Mouse (Mus musculus): ENCODE results near the gene Haus8. TPM values are rescaled to one million over a fixed set of nuclear protein-coding genes. Genes with fewer than 3 reads are reported as not detected.
"Not testable (repeated sequence)": the region's sequence is repeated elsewhere in the genome, so short reads cannot be mapped to it uniquely, and the experiment has no call there.

The Haus8 gene
- polyA plus RNA-seq, 1 experiment: 77.6 TPM

DNA sequence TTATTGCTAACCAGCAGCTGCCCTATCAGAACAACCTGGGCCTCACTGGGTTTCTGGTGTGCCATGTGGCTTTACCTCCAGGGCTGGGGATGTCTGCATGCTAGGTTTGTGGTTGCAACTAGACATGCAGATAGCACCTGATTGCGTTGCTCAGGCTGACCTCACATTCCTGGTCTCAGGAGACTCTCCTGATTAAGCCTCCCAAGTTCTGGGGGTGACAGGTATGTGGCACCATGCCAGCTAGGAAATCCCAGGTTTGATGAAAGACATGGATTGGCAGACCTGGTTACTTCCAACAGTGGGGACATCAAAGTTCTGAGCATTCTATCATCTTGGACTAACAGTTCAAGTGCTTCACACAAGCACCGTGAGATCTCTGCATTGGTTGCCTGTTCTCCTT is 5.0 kb downstream of the Haus8 start:
- Histone ChIP-seq H3K27ac (ENCODE audit: insufficient read depth, low read depth, low read length) (no peak overlapping the region), H3K4me1 (ENCODE audit: control insufficient read depth, insufficient read depth, low read length) (peaks cover 9% of the 10 kb centered on the region), H3K4me3 (ENCODE audit: insufficient read depth, low read length) (no peak overlapping the region)
- TF ChIP-seq CTCF (IDR thresholded peaks at IDR 0.05; ENCODE audit: low read depth, low read length) (no peak), POLR2A (IDR thresholded peaks at IDR 0.05; ENCODE audit: borderline replicate concordance, low read depth, low read length) (no peak)

DNA sequence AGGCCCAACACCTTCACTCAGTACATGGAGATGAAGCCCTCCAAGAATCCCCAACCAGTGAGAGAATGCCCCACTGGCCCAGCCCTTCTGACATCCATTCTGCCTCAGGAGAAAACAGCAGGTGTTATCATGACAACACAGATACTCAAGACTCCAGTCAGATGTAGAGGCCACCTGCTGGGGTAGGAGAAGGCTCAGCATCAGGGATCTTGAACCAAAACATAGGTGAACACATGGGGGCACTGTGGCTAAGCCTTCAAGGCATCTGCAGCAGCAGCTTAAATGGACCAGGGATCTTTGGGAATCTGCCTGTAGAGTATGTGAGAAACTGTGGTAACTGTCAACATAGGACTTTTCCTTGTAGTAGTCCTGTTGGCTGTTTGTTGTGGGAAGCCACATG is 11.5 kb downstream of the Haus8 start:
- TF ChIP-seq CTCF (IDR thresholded peaks at IDR 0.05; ENCODE audit: low read depth, low read length) (no peak), POLR2A (IDR thresholded peaks at IDR 0.05; ENCODE audit: borderline replicate concordance, low read depth, low read length) (no peak)
- Histone ChIP-seq H3K4me3 (ENCODE audit: insufficient read depth, low read length) (no peak overlapping the region), H3K27ac (ENCODE audit: insufficient read depth, low read depth, low read length) (no peak overlapping the region), H3K4me1 (ENCODE audit: control insufficient read depth, insufficient read depth, low read length) (no peaks in the 10 kb centered on the region)

DNA sequence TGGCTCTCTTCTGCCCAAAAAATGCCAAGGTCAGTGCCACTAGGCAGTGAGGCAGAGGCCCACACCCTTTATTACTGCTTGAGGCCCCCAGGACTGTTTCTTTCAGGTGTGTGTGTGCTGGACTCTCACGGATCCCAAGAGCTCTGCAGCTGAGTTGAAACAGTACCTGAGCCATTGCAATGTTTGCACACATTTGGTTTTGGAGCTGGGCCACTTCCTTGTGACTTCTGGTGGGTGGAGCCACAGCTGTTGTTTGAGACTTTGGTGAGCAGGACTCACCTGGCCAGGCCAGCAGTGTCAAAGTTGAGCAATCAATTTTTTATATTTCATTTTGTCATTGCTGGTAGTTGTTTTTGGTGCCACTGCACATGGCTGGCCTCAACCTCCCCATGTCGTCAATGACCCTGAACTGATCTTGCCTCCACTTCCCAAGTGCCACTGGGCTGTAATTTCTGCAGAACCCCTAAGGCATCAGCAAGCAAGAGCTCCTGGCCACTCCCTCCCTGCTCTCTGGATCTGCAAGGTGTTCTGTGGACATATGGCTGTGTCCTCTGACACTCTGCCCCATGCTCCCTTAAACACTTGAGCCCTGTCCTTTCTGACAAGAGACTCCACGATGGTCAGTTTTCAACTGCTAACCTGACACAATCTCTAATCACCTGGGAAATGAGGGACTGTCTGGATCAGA is 16.0 kb downstream of the Haus8 start:
- no peaks in the 10 kb centered on the region for H3K4me1 ChIP-seq (ENCODE audit: control insufficient read depth, insufficient read depth, low read length)
- H3K27ac ChIP-seq (ENCODE audit: insufficient read depth, low read depth, low read length): no peak overlapping the region
- no peak overlapping the region for H3K4me3 ChIP-seq (ENCODE audit: insufficient read depth, low read length)
- no peak for TF ChIP-seq POLR2A (IDR thresholded peaks at IDR 0.05; ENCODE audit: borderline replicate concordance, low read depth, low read length)
- no peak for TF ChIP-seq CTCF (IDR thresholded peaks at IDR 0.05; ENCODE audit: low read depth, low read length)

DNA sequence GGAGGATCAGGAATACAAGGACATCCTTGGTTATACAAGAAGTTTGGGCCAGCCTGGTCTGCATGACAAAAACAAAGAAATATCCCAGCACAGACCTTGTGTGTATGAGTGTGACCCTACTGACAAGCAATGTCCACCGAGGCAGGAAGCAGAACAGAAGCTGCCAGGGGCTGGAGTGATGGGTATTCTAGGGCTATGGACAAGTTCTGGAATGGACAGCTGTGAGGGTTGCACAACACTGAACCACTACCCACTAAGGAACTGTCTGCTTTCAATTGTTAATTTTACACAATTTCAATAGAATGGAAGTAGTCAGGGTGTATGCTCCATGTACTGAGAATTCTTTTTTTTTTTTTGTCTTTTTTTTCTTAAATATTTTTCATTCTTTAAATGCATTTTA is 24.5 kb downstream of the Haus8 start:
- Histone ChIP-seq H3K4me3 (ENCODE audit: insufficient read depth, low read length) (no peak overlapping the region), H3K4me1 (ENCODE audit: control insufficient read depth, insufficient read depth, low read length) (no peaks in the 10 kb centered on the region), H3K27ac (ENCODE audit: insufficient read depth, low read depth, low read length) (no peak overlapping the region)
- TF ChIP-seq POLR2A (IDR thresholded peaks at IDR 0.05; ENCODE audit: borderline replicate concordance, low read depth, low read length) (no peak), CTCF (IDR thresholded peaks at IDR 0.05; ENCODE audit: low read depth, low read length) (no peak)

DNA sequence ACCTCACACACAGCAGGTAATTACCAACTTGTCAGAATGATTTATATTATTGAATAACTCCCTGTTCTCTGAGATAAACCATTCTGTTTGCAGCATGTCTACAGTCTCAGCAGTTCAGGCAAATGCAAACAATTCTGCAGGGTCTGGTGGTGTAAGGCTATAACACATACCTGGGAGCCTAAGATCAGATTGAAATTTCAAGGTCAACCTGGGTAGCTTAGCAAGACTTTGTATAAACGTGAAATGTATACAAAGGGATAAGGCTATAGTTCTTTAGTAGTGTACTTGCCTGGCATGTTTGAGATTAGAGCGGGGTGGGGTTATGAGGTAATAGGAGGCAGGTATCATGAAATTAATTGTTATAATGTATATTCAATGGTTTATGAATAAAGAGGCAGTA is 30.0 kb downstream of the Haus8 start:
- H3K27ac ChIP-seq (ENCODE audit: insufficient read depth, low read depth, low read length): no peak overlapping the region
- H3K4me3 ChIP-seq (ENCODE audit: insufficient read depth, low read length): no peak overlapping the region
- TF ChIP-seq CTCF (IDR thresholded peaks at IDR 0.05; ENCODE audit: low read depth, low read length) (no peak), POLR2A (IDR thresholded peaks at IDR 0.05; ENCODE audit: borderline replicate concordance, low read depth, low read length) (no peak)
- H3K4me1 ChIP-seq (ENCODE audit: control insufficient read depth, insufficient read depth, low read length): no peaks in the 10 kb centered on the region

DNA sequence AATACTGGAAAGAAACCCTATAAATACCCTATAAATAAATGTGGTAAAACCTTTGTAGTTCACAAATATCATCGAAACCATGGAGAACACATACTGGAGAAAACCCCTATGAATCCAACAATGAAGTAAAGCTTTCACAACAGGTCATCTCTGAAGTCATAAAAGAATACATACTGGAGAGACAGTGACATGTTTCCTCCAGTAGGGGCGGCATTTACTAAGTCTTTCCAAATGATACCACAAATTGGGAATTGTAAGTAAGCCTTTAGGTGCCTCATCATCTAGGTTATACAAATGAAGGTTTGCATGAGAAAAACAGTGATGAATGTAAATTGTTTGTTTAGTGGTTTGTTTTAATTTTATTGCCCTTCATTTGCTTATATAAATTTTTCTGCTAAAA is 48.2 kb downstream of the Haus8 start:
- Histone ChIP-seq H3K4me3 (ENCODE audit: insufficient read depth, low read length) (no peak overlapping the region), H3K27ac (ENCODE audit: insufficient read depth, low read depth, low read length) (no peak overlapping the region), H3K4me1 (ENCODE audit: control insufficient read depth, insufficient read depth, low read length) (no peaks in the 10 kb centered on the region)
- no peak for TF ChIP-seq CTCF (IDR thresholded peaks at IDR 0.05; ENCODE audit: low read depth, low read length)
- no peak for TF ChIP-seq POLR2A (IDR thresholded peaks at IDR 0.05; ENCODE audit: borderline replicate concordance, low read depth, low read length)

DNA sequence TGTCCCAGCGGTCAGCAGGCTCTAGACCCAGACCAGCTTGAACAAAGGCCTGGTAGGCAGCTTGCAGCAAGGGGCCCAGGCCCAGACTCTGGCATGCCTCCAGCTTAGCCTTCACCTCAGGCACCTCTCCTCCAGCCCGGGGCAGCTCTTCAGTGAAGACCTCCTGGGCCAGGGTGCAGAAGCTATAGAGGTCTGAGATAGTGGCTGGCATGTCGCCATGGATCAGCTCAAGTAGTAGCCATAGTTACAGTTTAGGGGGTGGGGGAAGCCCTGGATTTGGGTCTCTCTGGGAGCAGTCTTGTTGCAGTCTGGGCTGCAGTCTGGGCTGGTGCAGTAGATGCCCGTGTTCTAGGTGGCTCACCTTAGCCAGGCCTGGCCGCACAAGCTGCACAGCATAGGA is 58.5 kb downstream of the Haus8 start:
- H3K4me1 ChIP-seq (ENCODE audit: control insufficient read depth, insufficient read depth, low read length); H3K4me3 ChIP-seq (ENCODE audit: insufficient read depth, low read length); H3K27ac ChIP-seq (ENCODE audit: insufficient read depth, low read depth, low read length): not testable (repeated sequence)

DNA sequence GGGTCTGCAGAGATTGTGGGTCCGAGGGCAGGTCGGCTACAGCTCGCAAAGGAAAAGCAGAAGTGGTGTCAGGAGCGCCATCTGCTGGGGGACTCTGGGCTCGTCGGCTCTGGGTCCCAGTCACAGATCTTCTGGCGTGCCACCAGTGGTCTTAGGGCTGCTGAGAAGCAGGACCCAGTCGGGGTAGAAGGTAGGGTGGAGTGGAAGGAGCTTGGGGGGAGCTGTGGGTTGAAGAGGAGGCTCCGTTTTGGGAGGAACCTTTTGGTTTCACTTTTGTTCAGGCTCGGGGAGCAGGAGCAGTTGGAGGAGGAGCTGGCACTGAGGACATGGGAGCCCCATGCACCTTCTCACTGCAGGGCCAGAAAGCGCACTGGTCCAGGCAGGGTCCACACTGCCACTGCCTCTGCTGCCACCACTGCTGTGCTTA is 67.2 kb downstream of the Haus8 start:
- not testable (repeated sequence) for H3K4me1 ChIP-seq (ENCODE audit: control insufficient read depth, insufficient read depth, low read length)
- peak overlapping the region; percentile 70 for H3K4me3 ChIP-seq (ENCODE audit: insufficient read depth, low read length)

More for the DNA sequence above, 67.2 kb downstream of the Haus8 start:
- H3K27ac ChIP-seq (ENCODE audit: insufficient read depth, low read depth, low read length): not testable (repeated sequence)

Other genes with a start within 250 kb of the Haus8 start
- 94.0 and 107 TPM in 2 replicates for gene Myo9b, start 220 bp downstream of the Haus8 start, polyA plus RNA-seq (2012; ENCODE audit: insufficient read depth, insufficient read length, missing spikeins)
- 131 and 149 TPM in 2 replicates for gene Use1, start 93.9 kb upstream of the Haus8 start, polyA plus RNA-seq (2012; ENCODE audit: insufficient read depth, insufficient read length, missing spikeins)
- 18.5 and 23.5 TPM in 2 replicates for gene Ocel1, start 98.4 kb upstream of the Haus8 start, polyA plus RNA-seq (2012; ENCODE audit: insufficient read depth, insufficient read length, missing spikeins)
- gene Nr2f6, start 109.0 kb upstream of the Haus8 start, polyA plus RNA-seq (2012; ENCODE audit: insufficient read depth, insufficient read length, missing spikeins): 20.2 and 23.9 TPM in 2 replicates
- gene Ushbp1, start 122.9 kb upstream of the Haus8 start, polyA plus RNA-seq (2012; ENCODE audit: insufficient read depth, insufficient read length, missing spikeins): 0.21 TPM in 1 of 2 replicates, not detected in the other
- 75.8 and 89.1 TPM in 2 replicates for gene Babam1, start 123.9 kb upstream of the Haus8 start, polyA plus RNA-seq (2012; ENCODE audit: insufficient read depth, insufficient read length, missing spikeins)
- 9.8 and 14.0 TPM in 2 replicates for gene Ankle1, start 133.1 kb upstream of the Haus8 start, polyA plus RNA-seq (2012; ENCODE audit: insufficient read depth, insufficient read length, missing spikeins)
- gene Abhd8, start 190.7 kb upstream of the Haus8 start, polyA plus RNA-seq (2012; ENCODE audit: insufficient read depth, insufficient read length, missing spikeins): 12.0 and 13.3 TPM in 2 replicates
- gene Mrpl34, start 192.0 kb upstream of the Haus8 start, polyA plus RNA-seq (2012; ENCODE audit: insufficient read depth, insufficient read length, missing spikeins): 59.5 and 62.9 TPM in 2 replicates
- gene Dda1, start 196.3 kb upstream of the Haus8 start, polyA plus RNA-seq (2012; ENCODE audit: insufficient read depth, insufficient read length, missing spikeins): 42.3 and 45.5 TPM in 2 replicates
- gene Ano8, start 213.0 kb upstream of the Haus8 start, polyA plus RNA-seq (2012; ENCODE audit: insufficient read depth, insufficient read length, missing spikeins): 10.0 and 10.2 TPM in 2 replicates
- 11.0 and 11.1 TPM in 2 replicates for gene Gtpbp3, start 215.2 kb upstream of the Haus8 start, polyA plus RNA-seq (2012; ENCODE audit: insufficient read depth, insufficient read length, missing spikeins)
- gene Plvap, start 238.8 kb upstream of the Haus8 start, polyA plus RNA-seq (2012; ENCODE audit: insufficient read depth, insufficient read length, missing spikeins): not detected in 2 replicates

All from bone marrow macrophage, adult 2 months (primary cell).